Mouse (Mus musculus) liver, embryonic 14.5 days (tissue): ENCODE data around the gene Rtn4ip1.

ENCODE experiments used
- CTCF ChIP-seq: IDR thresholded peaks from 2 replicates; pipeline ENCODE4 v1.5.1; 2016; ENCODE audit warnings: antibody characterized with exemption, low read depth, control low read depth
- EP300 ChIP-seq: IDR thresholded peaks from 2 replicates; pipeline ENCODE4 v1.6.1; 2016; ENCODE audit warnings: antibody characterized with exemption, low read depth

GRCm38 (mm10) chr10:43992506-43992905, 90.9 kb downstream of the Rtn4ip1 start:
- TF ChIP-seq CTCF (no peak), EP300 (no peak)
